Mouse (Mus musculus): ENCODE results near the gene Dpp9. TPM values are rescaled to one million over a fixed set of nuclear protein-coding genes. Genes with fewer than 3 reads are reported as not detected.

The Dpp9 gene
- polyA plus RNA-seq, 1 experiment, result 37.1 TPM

- H3K79me2 ChIP-seq (ENCODE audit: control insufficient read depth, insufficient read depth), result no peaks in the 10 kb centered on the region
- H3K36me3 ChIP-seq (ENCODE audit: control insufficient read depth, insufficient read depth), result no peaks in the 10 kb centered on the region
- TF ChIP-seq MYOD1 (IDR thresholded peaks at IDR 0.05; ENCODE audit: control insufficient read depth in 1 of 3, insufficient read length in 2 of 3, low read depth in 2 of 3), result peak in 2 of 3 experiments; percentile 92 to 97
- TF ChIP-seq POLR2A (IDR thresholded peaks at IDR 0.05; ENCODE audit: insufficient read length, low read depth), result no peak
- peak; percentile 38 to 99 (median 98) for TF ChIP-seq MYOG (IDR thresholded peaks at IDR 0.05; ENCODE audit: control insufficient read depth in 1 of 3, insufficient read depth in 1 of 3, insufficient read length in 2 of 3, low read depth in 2 of 3)
- peak; percentile 95 for TF ChIP-seq TCF3 (IDR thresholded peaks at IDR 0.05; ENCODE audit: insufficient read length, low read depth)
- peak; percentile 91 for TF ChIP-seq TCF12 (IDR thresholded peaks at IDR 0.05; ENCODE audit: insufficient read depth, poor library complexity, severe bottlenecking)
- no peak overlapping the region for H3ac ChIP-seq (ENCODE audit: control insufficient read depth, insufficient read length)
- H3K27me3 ChIP-seq (ENCODE audit: control insufficient read depth, insufficient read depth, insufficient read length), result peaks cover 86% of the 10 kb centered on the region
- peak overlapping the region; percentile 12 for H3K4me2 ChIP-seq (ENCODE audit: low read depth)
- H3K4me3 ChIP-seq, result no peak overlapping the region
These were observed 76.8 kb downstream of the Dpp9 start for GRCm38 (mm10) chr17:56141702-56142605.

GRCm38 (mm10) chr17:56139858-56140595 lies 78.7 kb downstream of the Dpp9 start, which contains the start of gene Sema6b:
Gene Sema6b, minus strand, starts transcription at chr17:56140343.
- Histone ChIP-seq H3ac (ENCODE audit: control insufficient read depth, insufficient read length) (no peak within 1 kb of the TSS), H3K4me2 (ENCODE audit: low read depth) (peak within 1 kb of the TSS; percentile 55), H3K79me2 (ENCODE audit: control insufficient read depth, insufficient read depth) (no peaks in the 10 kb centered on the region), H3K4me3 (no peak within 1 kb of the TSS), H3K36me3 (ENCODE audit: control insufficient read depth, insufficient read depth) (no peaks in the 10 kb centered on the region), H3K27me3 (ENCODE audit: control insufficient read depth, insufficient read depth, insufficient read length) (peaks cover 82% of the 10 kb centered on the region)
- TF ChIP-seq E2F4 (IDR thresholded peaks at IDR 0.05; ENCODE audit: insufficient read depth) (no peak), MYOG (IDR thresholded peaks at IDR 0.05; ENCODE audit: control insufficient read depth in 1 of 3, insufficient read depth in 1 of 3, insufficient read length in 2 of 3, low read depth in 2 of 3) (peak in 2 of 3 experiments; percentile 68 to 71), TCF12 (IDR thresholded peaks at IDR 0.05; ENCODE audit: insufficient read depth, poor library complexity, severe bottlenecking) (no peak), MAX (IDR thresholded peaks at IDR 0.05; ENCODE audit: low read depth) (no peak), CEBPB (IDR thresholded peaks at IDR 0.05; ENCODE audit: insufficient read depth, poor library complexity, severe bottlenecking) (no peak), REST (IDR thresholded peaks at IDR 0.05; ENCODE audit: insufficient read depth, insufficient read length) (no peak), MYOD1 (IDR thresholded peaks at IDR 0.05; ENCODE audit: control insufficient read depth in 1 of 3, insufficient read length in 2 of 3, low read depth in 2 of 3) (peak in 2 of 3 experiments; percentile 13 to 49), USF1 (IDR thresholded peaks at IDR 0.05; ENCODE audit: low read depth) (no peak), SRF (IDR thresholded peaks at IDR 0.05; ENCODE audit: control insufficient read depth, insufficient read length, low read depth) (no peak), POLR2AphosphoS2 (IDR thresholded peaks at IDR 0.05; ENCODE audit: insufficient read length, low read depth) (no peak), TCF3 (IDR thresholded peaks at IDR 0.05; ENCODE audit: insufficient read length, low read depth) (peak; percentile 36), POLR2A (IDR thresholded peaks at IDR 0.05; ENCODE audit: insufficient read length, low read depth) (no peak)

DNA sequence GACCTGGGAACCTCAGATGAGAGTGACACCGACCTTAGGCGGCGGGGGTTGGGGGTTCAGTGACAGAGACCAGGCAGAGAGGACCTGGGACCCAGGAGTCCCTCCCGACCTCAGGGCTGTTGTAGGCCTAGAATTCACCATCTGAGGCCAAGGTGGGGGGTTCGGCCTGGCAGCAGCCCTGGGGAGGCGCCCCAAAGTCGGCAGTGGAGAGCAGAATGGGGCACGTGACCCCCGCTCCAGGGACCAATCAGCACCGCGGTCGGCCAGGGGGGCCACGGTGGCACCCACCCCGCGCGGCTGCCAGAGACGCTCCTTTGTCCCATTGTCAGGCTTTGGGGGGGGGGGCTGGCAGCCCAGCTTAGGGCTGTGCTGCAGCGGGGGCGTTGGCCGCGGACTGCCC lies 79.3 kb downstream of the Dpp9 start:
- H3K36me3 ChIP-seq (ENCODE audit: control insufficient read depth, insufficient read depth), result no peaks in the 10 kb centered on the region
- no peak overlapping the region for H3ac ChIP-seq (ENCODE audit: control insufficient read depth, insufficient read length)
- no peak overlapping the region for H3K4me2 ChIP-seq (ENCODE audit: low read depth)
- H3K4me3 ChIP-seq, result no peak overlapping the region
- H3K27me3 ChIP-seq (ENCODE audit: control insufficient read depth, insufficient read depth, insufficient read length), result peaks cover 76% of the 10 kb centered on the region
- H3K79me2 ChIP-seq (ENCODE audit: control insufficient read depth, insufficient read depth), result no peaks in the 10 kb centered on the region
- TF ChIP-seq MAX (IDR thresholded peaks at IDR 0.05; ENCODE audit: low read depth) (no peak), CEBPB (IDR thresholded peaks at IDR 0.05; ENCODE audit: insufficient read depth, poor library complexity, severe bottlenecking) (no peak), SRF (IDR thresholded peaks at IDR 0.05; ENCODE audit: control insufficient read depth, insufficient read length, low read depth) (no peak), REST (IDR thresholded peaks at IDR 0.05; ENCODE audit: insufficient read depth, insufficient read length) (no peak), TCF3 (IDR thresholded peaks at IDR 0.05; ENCODE audit: insufficient read length, low read depth) (no peak), MYOD1 (IDR thresholded peaks at IDR 0.05; ENCODE audit: control insufficient read depth in 1 of 3, insufficient read length in 2 of 3, low read depth in 2 of 3) (no peak), MYOG (IDR thresholded peaks at IDR 0.05; ENCODE audit: control insufficient read depth in 1 of 3, insufficient read depth in 1 of 3, insufficient read length in 2 of 3, low read depth in 2 of 3) (no peak), POLR2A (IDR thresholded peaks at IDR 0.05; ENCODE audit: insufficient read length, low read depth) (no peak), USF1 (IDR thresholded peaks at IDR 0.05; ENCODE audit: low read depth) (no peak), E2F4 (IDR thresholded peaks at IDR 0.05; ENCODE audit: insufficient read depth) (no peak)

DNA sequence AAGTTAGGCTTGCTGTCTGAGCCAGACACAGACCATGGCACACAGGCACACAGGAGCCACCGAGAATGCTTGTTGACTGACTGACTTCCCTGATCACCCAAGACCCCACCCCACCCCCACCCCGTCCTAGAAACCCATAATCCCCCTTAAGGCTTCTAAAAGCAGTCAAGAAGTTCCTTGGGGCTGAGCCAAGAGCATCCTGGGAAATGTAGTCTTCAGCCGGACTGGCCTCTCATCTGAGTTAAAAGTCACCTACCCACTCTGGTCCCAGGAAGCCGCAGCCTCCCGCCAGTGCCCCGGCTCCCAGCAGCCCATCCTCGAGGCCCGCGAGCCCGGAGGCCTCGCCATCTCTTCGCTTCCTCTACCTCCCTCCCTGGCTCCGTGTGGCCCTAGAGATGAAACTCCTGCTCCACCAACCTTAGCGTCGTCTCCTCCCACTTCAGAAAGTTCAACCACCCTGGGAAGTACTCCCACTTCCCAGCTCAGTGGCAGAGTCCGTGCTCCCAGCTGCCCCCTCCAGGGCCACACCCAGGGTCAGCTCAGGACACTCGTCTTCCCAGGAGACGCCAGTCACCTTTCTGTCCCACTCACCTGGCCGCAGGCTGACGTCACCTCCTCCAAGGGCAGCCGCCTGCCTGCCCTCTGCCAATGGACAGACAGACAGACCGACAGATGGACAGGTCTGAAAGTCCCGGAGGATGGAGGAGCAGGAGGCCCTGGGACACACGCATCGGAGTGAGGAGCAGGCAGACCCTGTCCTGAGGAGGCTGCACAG lies 80.7 kb downstream of the Dpp9 start:
- H3ac ChIP-seq (ENCODE audit: control insufficient read depth, insufficient read length), result no peak overlapping the region
- H3K4me2 ChIP-seq (ENCODE audit: low read depth), result no peak overlapping the region
- no peaks in the 10 kb centered on the region for H3K36me3 ChIP-seq (ENCODE audit: control insufficient read depth, insufficient read depth)
- H3K4me3 ChIP-seq, result no peak overlapping the region
- H3K27me3 ChIP-seq (ENCODE audit: control insufficient read depth, insufficient read depth, insufficient read length), result peaks cover 62% of the 10 kb centered on the region
- TF ChIP-seq TCF3 (IDR thresholded peaks at IDR 0.05; ENCODE audit: insufficient read length, low read depth) (no peak), E2F4 (IDR thresholded peaks at IDR 0.05; ENCODE audit: insufficient read depth) (no peak), USF1 (IDR thresholded peaks at IDR 0.05; ENCODE audit: low read depth) (no peak), CEBPB (IDR thresholded peaks at IDR 0.05; ENCODE audit: insufficient read depth, poor library complexity, severe bottlenecking) (no peak), POLR2A (IDR thresholded peaks at IDR 0.05; ENCODE audit: insufficient read length, low read depth) (no peak), MAX (IDR thresholded peaks at IDR 0.05; ENCODE audit: low read depth) (no peak), POLR2AphosphoS2 (IDR thresholded peaks at IDR 0.05; ENCODE audit: insufficient read length, low read depth) (no peak), SRF (IDR thresholded peaks at IDR 0.05; ENCODE audit: control insufficient read depth, insufficient read length, low read depth) (no peak), MYOG (IDR thresholded peaks at IDR 0.05; ENCODE audit: control insufficient read depth in 1 of 3, insufficient read depth in 1 of 3, insufficient read length in 2 of 3, low read depth in 2 of 3) (no peak), TCF12 (IDR thresholded peaks at IDR 0.05; ENCODE audit: insufficient read depth, poor library complexity, severe bottlenecking) (no peak), MYOD1 (IDR thresholded peaks at IDR 0.05; ENCODE audit: control insufficient read depth in 1 of 3, insufficient read length in 2 of 3, low read depth in 2 of 3) (no peak), REST (IDR thresholded peaks at IDR 0.05; ENCODE audit: insufficient read depth, insufficient read length) (no peak)
- no peaks in the 10 kb centered on the region for H3K79me2 ChIP-seq (ENCODE audit: control insufficient read depth, insufficient read depth)
